Mouse (Mus musculus) stomach, embryonic 16.5 days (tissue): ENCODE measurements around the gene Ndufa11. TPM values are rescaled to one million over a fixed set of nuclear protein-coding genes. Genes with fewer than 3 reads are reported as not detected.

Experiments used
- ATAC-seq: fragments of 200-750 bp; cut with Nextera tagmentation; 2 replicates; pipeline ENCODE4 v1.8.0; 2017; ENCODE audit warnings: moderate number of reproducible peaks, moderate TSS enrichment; ENCODE audit not compliant: insufficient read depth, low FRiP score
- H3K27ac ChIP-seq: fragments of 300-500 bp; sonication (generic); 2 replicates; pipeline ENCODE4 v1.5.1; 2014; ENCODE audit warnings: low read length
- H3K27me3 ChIP-seq: fragments of 300-500 bp; sonication (generic); 2 replicates; pipeline ENCODE4 v1.6.1; 2014; ENCODE audit warnings: low read length, control low read depth, mixed read lengths; ENCODE audit not compliant: control insufficient read depth, insufficient read depth
- H3K36me3 ChIP-seq: fragments of 300-500 bp; sonication (generic); 2 replicates; pipeline ENCODE4 v1.6.1; 2014; ENCODE audit warnings: low read length; ENCODE audit not compliant: control insufficient read depth, insufficient read depth
- H3K4me1 ChIP-seq: fragments of 300-500 bp; sonication (generic); 2 replicates; pipeline ENCODE4 v1.6.1; 2014; ENCODE audit warnings: low read length, control low read depth, mixed read lengths; ENCODE audit not compliant: control insufficient read depth, insufficient read depth
- H3K4me2 ChIP-seq: fragments of 300-500 bp; sonication (generic); 2 replicates; pipeline ENCODE4 v1.6.1; 2014; ENCODE audit warnings: low read depth, low read length, mixed read lengths
- H3K4me3 ChIP-seq: fragments of 300-500 bp; sonication (generic); replicated peaks from 2 replicates; pipeline ENCODE4 v1.5.1; 2014; ENCODE audit warnings: mild to moderate bottlenecking, low read length
- H3K9ac ChIP-seq: fragments of 300-500 bp; sonication (generic); 2 replicates; pipeline ENCODE4 v1.6.1; 2014; ENCODE audit warnings: low read length
- H3K9me3 ChIP-seq: fragments of 300-500 bp; sonication (generic); replicated peaks from 2 replicates; pipeline ENCODE4 v1.6.1; 2016; ENCODE audit warnings: low read length, control low read depth; ENCODE audit not compliant: control insufficient read depth
- WGBS: fragments of 180-500 bp; shearing (Covaris S2); extraction: QIAGEN DNeasy Blood & Tissue Kit; methylation state at CpG from one replicate; pipeline ENCODE4 v1.1.7; 2014; 5-methylcytosine and 5-hydroxymethylcytosine counted together
- polyA plus RNA-seq: library from polyadenylated mRNA; unstranded; fragments of >200 nt; fragmentation: Nextera tagmentation; extraction: Ambion mirVana; gene quantifications from 2 replicates; pipeline ENCODE4 v1.2.1, GENCODE M21; 2015

Gene Ndufa11
- polyA plus RNA-seq, 1 experiment from 2014 or later = 434 TPM

DNA sequence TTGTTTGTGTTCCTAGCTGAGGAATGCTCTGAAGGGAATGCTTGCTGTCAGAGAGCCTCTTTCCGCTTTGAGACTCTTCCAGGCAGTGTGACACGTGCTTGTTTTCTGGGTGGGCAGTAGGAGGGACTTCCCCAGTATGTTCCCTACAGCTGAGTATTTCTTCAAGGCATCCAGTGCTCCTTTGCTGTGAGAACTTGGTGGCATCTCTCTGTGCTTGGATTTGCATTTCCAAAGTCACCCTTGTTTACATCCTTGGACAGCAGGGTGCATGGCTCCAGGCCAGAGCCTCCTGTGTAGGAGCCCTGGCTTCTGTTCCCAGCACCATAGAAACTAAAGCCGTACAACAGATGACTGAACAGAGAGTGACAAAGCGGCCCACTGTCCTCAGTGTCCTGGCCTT, 8.9 kb upstream of the Ndufa11 start:
- no peak overlapping the region for H3K4me2 ChIP-seq
- no peak overlapping the region for H3K27ac ChIP-seq
- ATAC-seq = no peak
- H3K36me3 ChIP-seq = peaks cover 59% of the 10 kb centered on the region
- H3K9me3 ChIP-seq = no peaks in the 10 kb centered on the region
- H3K9ac ChIP-seq = no peak overlapping the region
- H3K4me1 ChIP-seq = no peaks in the 10 kb centered on the region
- H3K4me3 ChIP-seq = no peak overlapping the region
- no peaks in the 10 kb centered on the region for H3K27me3 ChIP-seq
- WGBS = 82% methylated on average over 4 of the region's 4 CpGs

DNA sequence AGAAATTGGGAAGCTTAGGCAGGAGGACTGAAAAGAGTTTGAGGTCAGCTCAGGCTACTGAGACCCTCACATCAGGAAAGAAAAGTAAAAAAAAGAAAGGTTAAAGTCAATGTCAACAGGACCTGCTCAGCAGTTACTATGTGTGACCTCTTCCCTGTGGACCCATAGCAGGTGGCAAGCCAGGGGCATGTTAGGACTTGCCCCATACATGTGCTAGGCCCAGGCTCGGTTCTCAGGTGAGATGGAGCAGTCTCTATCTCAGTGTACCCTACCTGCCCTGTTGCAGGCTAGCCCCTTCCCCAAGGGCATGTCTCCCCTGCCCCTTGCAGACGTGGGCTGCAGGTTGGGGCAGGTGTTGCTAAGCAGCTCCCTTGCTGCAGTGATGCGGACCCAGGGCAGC, 7.9 kb upstream of the Ndufa11 start:
- no peak overlapping the region for H3K27ac ChIP-seq
- no peak overlapping the region for H3K9ac ChIP-seq
- H3K4me1 ChIP-seq = no peaks in the 10 kb centered on the region
- H3K4me3 ChIP-seq = no peak overlapping the region
- 84% methylated on average over 3 of the region's 3 CpGs for WGBS
- H3K36me3 ChIP-seq = peaks cover 54% of the 10 kb centered on the region
- ATAC-seq = no peak
- no peaks in the 10 kb centered on the region for H3K27me3 ChIP-seq
- H3K9me3 ChIP-seq = no peaks in the 10 kb centered on the region
- H3K4me2 ChIP-seq = no peak overlapping the region

DNA sequence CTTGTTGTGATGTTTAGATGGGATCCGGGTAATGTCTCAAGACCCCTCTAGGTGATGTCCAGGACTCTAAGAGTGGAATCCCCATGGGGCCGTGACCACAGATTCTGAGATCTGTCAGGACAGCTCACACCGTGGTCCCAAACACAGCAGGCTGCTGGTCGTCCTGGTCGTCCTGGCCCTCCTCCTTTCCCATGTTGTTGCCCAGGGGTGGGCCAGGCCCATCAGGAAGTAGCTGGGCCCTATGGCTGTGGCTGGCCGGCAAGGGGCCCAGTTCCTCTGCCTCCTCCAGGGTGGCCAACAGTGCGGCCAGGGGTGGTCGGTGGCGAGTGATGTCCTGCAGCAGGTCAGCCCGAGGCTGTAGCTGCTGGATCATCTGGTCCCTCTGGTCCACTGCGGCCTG, 2.2 kb upstream of the Ndufa11 start:
- H3K4me2 ChIP-seq = 0 out of 2 replicates have a peak overlapping the region, but pooled peaks have one; percentile 57
- no peak overlapping the region for H3K4me3 ChIP-seq
- no peaks in the 10 kb centered on the region for H3K9me3 ChIP-seq
- ATAC-seq = no peak
- H3K36me3 ChIP-seq = peaks cover 5% of the 10 kb centered on the region; the same call in 1 of the 2 replicates
- no peak overlapping the region for H3K27ac ChIP-seq
- peak overlapping the region; percentile 72 for H3K9ac ChIP-seq
- 57% methylated on average over 11 of the region's 11 CpGs for WGBS
- no peaks in the 10 kb centered on the region for H3K27me3 ChIP-seq
- H3K4me1 ChIP-seq = peaks cover 23% of the 10 kb centered on the region

- peak overlapping the region; percentile 57 for H3K4me2 ChIP-seq
- H3K4me1 ChIP-seq = peaks cover 23% of the 10 kb centered on the region
- no peaks in the 10 kb centered on the region for H3K27me3 ChIP-seq
- H3K9me3 ChIP-seq = no peaks in the 10 kb centered on the region
- H3K27ac ChIP-seq = peak overlapping the region; percentile 50; the same call in 1 of the 2 replicates
- no peak for ATAC-seq
- no peaks in the 10 kb centered on the region for H3K36me3 ChIP-seq
- WGBS = 22% methylated on average over 22 of the region's 22 CpGs
- peak overlapping the region; percentile 93 for H3K4me3 ChIP-seq
- peak overlapping the region; percentile 72 for H3K9ac ChIP-seq
Measured at GRCm38 (mm10) chr17:56715914-56716654, 1.5 kb upstream of the Ndufa11 start.

DNA sequence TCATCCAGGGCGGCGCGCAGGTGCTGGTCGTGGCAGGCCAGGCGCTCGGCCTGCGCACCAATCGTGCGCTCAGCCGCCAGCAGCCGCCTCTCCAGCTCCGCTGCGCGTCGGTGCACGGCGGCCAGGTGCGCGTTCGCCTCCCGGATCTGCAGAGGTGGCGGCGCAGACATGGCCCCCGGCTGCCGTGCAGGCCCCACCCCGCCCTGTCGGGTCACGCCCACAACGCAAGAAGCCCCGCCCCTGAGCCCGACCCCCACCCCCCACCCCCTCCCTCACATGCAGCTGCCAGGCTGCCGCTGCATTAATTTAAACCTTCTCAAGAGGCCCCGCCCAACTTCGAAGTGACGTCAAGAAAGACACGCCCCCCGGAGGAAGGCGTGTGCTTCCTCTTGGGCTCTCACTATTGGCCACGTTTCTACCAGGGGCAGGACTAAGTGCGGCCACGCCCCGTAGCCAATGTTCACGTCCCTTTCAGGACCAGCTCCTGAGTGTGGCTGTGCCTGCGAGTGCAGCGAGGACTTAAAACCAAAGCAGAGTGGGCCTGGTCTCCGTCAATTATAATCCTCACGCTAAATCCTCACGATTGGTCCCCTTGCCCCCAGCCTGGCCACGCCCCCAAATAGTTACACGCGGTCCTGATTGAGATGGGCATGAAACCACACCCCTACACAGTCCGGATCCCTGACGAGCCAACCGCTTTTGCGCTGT, 758 bp upstream of the Ndufa11 start:
- peak overlapping the region; percentile 88 for H3K27ac ChIP-seq
- peak overlapping the region; percentile 92 for H3K9ac ChIP-seq
- no peaks in the 10 kb centered on the region for H3K36me3 ChIP-seq
- H3K4me1 ChIP-seq = peaks cover 23% of the 10 kb centered on the region
- WGBS = under 1% methylated on average over 54 of the region's 55 CpGs
- peak overlapping the region; percentile 57 for H3K4me2 ChIP-seq
- H3K4me3 ChIP-seq = peak overlapping the region; percentile 93
- H3K9me3 ChIP-seq = no peaks in the 10 kb centered on the region
- no peaks in the 10 kb centered on the region for H3K27me3 ChIP-seq
- ATAC-seq = peak; percentile 95

GRCm38 (mm10) chr17:56722441-56722840, 4.9 kb downstream of the Ndufa11 start:
- Histone ChIP-seq H3K9me3 (no peaks in the 10 kb centered on the region), H3K27ac (no peak overlapping the region), H3K9ac (no peak overlapping the region), H3K4me3 (no peak overlapping the region), H3K27me3 (no peaks in the 10 kb centered on the region), H3K4me2 (no peak overlapping the region), H3K36me3 (no peaks in the 10 kb centered on the region), H3K4me1 (peaks cover 22% of the 10 kb centered on the region)
- WGBS = 47% methylated on average over 5 of the region's 5 CpGs
- no peak for ATAC-seq

DNA sequence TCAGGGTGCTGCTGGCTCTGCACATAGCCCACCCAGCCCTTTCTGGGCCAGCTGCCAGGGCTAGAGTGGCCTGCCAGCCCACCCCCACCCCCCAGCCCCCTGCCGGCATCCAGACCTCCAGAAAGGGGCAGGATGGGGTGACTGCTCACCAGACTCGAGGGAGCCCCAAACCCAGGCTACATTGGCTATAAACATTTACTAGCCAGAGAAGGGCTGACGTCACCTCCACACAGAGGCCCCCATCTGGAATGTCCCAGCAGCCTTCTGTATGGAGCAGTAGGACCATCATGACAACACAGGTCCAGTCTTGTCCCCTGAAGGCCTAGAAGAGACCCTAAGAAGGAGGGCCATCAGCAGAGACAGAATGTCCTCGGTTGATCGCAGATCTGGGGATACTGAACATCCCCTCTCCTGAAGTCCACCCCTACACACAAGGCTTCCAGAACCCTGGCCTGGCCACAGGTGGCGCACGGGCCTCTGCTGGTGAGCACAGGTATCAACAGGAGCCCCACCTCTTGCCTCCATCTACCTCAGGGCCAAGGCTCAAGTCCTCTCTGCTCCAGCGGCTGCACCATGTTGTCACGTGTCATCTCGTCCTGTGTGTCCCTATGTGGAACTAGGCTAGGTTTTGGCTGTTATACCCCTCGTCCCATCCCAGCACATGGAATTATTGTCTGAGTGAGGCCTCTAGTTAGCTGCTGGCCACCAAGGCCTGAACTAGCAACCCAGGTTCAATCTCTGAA, 6.0 kb downstream of the Ndufa11 start:
- H3K27ac ChIP-seq = no peak overlapping the region
- no peaks in the 10 kb centered on the region for H3K27me3 ChIP-seq
- no peak overlapping the region for H3K4me2 ChIP-seq
- H3K9ac ChIP-seq = peak overlapping the region; percentile 32; the same call in 1 of the 2 replicates
- H3K4me3 ChIP-seq = no peak overlapping the region
- 70% methylated on average over 11 of the region's 11 CpGs for WGBS
- no peaks in the 10 kb centered on the region for H3K9me3 ChIP-seq
- no peaks in the 10 kb centered on the region for H3K36me3 ChIP-seq
- no peak for ATAC-seq
- peaks cover 29% of the 10 kb centered on the region for H3K4me1 ChIP-seq

DNA sequence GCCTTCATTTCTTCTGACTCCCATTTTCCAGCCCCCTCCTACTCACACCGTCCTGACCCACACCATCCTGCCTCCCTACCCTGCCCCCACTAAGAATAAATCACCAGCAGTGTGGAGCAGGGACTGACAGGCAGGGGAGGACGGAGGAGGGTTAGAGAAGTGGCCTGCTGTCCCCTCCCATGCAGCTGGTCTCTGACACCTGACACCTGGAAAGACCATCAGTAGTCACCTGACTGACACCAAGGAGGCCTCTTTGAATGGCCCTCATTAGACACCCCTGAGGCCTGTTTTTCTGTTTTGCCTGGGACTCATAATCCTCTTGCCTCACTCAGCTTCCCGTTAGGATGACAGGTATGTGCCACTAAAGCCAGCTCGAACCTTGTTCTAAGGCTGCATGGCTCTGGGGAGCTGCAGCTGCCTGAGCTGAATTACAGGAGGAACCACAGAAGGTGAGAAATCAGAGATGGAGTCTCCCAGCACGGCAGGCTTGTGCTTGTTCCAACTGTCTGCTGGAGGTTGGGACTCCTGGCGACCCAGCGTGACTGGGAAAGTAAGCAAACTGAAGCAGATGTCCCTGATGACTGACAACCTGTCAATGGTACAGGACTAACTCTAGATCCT, 9.6 kb downstream of the Ndufa11 start:
- Histone ChIP-seq H3K9ac (peak overlapping the region; percentile 35), H3K27me3 (no peaks in the 10 kb centered on the region), H3K9me3 (no peaks in the 10 kb centered on the region), H3K4me3 (no peak overlapping the region), H3K27ac (peak overlapping the region; percentile 73), H3K4me2 (peak overlapping the region; percentile 34; the same call in 1 of the 2 replicates), H3K4me1 (peaks cover 26% of the 10 kb centered on the region), H3K36me3 (no peaks in the 10 kb centered on the region)
- 12% methylated on average over 7 of the region's 7 CpGs for WGBS
- ATAC-seq = no peak
